Mouse (Mus musculus) telencephalon, adult 2 months (tissue): ENCODE results near the gene Hibadh.
A peak's percentile ranks its signal among the peaks of the same experiment; 100 is the strongest.

Experiments
- DNase-seq: peaks from one replicate; pipeline ENCODE4 v3.0.0-alpha.2; 2011; ENCODE audit warnings: low read depth, low spot score

Gene Hibadh

DNA sequence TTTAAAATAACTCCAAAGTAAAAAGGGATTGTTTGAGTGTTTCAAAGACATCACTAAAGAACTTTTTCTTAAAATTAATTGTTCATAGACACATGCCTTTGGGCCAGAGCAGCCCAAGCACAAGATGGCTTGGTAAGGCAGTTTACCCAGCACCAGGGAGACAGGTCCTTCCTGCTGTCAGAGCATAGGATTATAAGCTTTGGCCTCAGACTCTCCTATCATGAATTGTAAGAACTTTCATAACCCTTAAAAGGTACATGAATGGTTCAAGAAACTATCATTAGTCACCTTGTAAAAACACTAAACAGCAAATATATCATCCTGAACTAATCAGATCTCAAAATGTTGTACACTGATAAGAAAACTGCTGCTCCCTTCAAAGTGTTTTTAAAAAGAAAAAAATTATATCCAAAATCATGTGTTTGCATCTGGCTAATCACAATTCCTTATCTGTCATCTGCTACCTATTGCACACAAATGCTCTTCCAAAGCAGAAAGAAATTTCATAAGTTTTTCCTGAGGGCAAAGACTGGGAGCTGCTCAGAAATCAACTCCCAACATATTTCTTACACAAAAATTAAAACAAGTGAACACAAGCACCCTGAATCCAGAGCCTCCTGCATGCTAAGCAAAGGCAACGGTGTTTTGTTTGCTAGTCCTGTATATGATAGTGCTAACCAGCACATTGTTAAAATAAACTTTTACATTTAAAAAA lies 1.6 kb downstream of the Hibadh start:
- no peak for DNase-seq

DNA sequence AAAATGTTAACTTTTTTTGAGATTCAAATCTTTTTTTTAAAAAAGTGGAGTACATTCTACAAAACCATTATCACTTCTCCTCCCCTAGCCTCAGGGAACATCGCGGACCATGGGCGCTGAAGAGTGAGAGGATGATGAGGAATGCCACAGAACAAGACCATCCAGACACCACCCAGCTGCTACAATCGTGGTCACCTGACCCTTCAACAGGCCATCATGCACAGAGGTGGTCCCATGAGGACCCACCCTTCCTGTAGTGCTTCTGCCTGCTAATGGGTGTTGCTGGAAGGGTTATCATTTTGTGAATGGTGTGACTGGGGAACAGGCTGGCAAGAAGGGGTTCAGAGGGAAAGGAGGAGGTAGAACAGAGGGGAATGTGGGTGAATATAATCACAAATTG lies 2.9 kb downstream of the Hibadh start:
- DNase-seq = no peak

DNA sequence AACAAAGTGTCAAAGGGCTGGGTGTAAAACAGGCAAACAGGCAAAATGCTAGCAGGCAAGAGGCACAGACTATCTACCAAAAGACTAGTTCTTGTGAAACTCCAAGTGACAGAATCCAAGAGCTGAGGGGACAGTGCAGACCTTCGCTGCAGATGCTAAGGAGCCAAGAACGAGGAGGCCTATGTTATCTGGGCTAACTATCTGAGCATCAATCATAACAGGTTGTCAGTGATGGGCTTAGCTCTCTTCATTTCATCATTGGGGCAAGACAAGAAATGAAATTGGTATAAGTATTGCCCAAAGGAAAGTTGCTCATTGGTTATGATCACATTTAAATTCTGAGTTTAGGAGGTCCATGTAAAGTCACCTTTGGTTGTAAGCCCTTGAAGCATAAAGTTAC lies 4.8 kb downstream of the Hibadh start:
- no peak for DNase-seq

GRCm38 (mm10) chr6:52630625-52631024 lies 9.6 kb downstream of the Hibadh start:
- no peak for DNase-seq

DNA sequence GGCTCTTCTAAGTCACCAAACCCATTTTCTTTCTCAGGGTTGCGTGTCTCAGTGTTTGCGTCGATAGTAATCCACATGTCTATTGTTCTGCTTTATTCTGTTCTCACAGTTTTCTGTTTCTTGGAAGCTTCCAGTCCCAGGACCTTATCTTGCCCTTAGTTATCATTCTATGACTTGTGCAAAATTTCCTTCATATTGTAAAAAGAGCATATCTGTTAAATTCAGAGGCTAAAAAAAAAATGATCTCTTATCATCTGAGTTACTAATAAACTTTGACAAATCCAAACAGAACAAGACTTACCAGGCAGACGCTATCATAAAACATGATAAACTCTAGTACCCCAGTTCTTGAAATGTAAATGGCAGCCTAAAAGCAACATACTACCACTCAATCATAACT lies 11.0 kb downstream of the Hibadh start:
- no peak for DNase-seq

DNA sequence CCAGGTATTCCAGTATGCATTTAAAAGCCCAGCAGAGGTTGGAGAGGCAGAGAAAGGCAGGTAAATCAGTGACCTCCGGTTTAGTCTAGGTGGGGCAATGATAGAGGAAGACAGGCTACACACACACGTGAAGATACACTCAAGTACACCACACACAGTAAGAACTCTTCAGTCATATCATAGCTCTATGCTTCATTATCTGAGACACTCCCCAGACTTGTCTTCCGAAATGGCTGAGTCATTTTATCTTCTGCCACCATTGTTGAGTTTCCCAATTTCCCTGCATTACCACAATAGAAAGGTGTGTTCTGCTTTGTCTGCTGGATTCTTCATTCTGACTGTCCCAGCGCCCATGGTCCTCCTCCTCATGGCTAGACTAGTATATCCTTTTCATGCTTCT lies 13.5 kb downstream of the Hibadh start:
- DNase-seq = no peak

DNA sequence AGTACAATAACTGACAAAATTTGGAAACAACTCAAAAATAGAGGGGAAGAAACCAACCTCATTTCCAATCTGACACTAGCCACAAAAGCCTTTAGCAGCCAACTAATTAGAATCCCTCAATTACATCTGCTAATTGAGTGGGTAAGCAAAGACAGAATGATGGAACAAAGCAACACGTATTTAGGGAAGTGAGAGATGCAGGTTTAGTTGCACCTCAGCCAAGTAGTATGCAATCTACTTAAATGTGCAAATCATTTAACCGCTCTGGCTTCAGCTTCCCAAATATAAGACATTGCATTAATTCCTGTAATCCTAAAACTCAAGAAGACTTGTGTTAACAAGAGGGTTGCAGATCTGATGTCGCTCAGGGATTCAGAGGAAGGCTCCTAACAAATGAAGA lies 16.4 kb downstream of the Hibadh start:
- no peak for DNase-seq

- DNase-seq = no peak
Measured at GRCm38 (mm10) chr6:52621731-52622480, 18.3 kb downstream of the Hibadh start.

DNA sequence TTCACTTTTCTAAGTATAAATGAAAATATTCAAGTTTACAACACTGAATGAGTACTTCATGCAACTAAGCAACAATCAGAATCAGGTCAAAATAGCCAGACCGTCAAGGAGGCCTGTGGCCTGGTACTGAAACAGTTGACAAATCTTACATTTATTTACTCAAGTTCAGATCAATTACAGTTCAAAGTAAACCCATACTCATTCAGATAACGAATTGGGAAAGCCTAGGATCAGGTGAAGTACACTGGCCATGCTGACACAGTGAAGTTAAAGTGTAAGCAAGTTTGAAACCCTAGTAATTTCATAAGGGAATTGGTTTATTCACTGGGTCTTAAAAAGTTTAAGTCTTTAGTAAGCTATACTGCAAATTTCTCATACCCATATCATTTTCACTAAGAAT lies 20.1 kb downstream of the Hibadh start:
- DNase-seq = no peak

- no peak for DNase-seq
Measured at GRCm38 (mm10) chr6:52609626-52610352, 30.4 kb downstream of the Hibadh start.

DNA sequence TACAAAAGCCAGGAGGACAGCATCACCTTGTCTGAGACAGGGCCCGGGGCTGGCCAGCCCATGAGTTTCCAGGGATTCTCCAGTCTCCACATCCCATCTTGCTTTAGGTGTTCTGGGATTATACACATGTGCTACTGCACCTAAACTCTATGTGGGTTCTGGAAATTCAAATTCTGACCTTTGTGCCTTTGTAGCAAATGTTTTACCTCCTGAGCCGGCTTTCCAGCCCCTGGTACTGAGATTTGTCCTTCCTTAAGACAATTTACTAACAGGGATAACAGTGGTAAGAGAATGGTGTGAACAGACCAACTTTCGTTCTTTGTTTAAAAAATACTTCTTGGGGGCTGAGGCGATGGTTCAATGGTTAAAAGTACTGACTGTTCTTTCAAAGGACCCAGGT lies 32.1 kb downstream of the Hibadh start:
- no peak for DNase-seq

GRCm38 (mm10) chr6:52606746-52607347 lies 33.3 kb downstream of the Hibadh start:
- DNase-seq = no peak

GRCm38 (mm10) chr6:52601706-52602642 lies 38.2 kb downstream of the Hibadh start:
- no peak for DNase-seq

DNA sequence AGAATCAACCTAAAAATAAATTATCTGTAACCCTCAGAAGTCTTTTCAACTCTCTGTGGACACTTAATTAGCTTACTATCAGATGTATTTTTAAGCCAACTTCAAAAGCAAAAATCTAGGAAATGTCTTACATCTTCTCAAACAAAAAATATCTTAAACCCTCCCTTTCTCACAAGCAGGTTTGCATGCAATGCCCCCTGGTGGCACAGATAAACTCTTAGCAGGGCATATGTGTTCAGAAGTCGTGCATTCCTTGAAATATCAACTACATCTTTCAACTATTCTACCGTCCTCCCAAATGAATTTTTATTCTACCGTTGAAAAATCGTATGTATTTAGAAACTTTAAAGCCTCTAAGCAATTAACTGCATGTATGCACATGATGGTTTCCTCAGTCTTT lies 39.1 kb downstream of the Hibadh start:
- peak; percentile 31 for DNase-seq

- no peak for DNase-seq
Measured at GRCm38 (mm10) chr6:52594752-52595151, 45.4 kb downstream of the Hibadh start.

DNA sequence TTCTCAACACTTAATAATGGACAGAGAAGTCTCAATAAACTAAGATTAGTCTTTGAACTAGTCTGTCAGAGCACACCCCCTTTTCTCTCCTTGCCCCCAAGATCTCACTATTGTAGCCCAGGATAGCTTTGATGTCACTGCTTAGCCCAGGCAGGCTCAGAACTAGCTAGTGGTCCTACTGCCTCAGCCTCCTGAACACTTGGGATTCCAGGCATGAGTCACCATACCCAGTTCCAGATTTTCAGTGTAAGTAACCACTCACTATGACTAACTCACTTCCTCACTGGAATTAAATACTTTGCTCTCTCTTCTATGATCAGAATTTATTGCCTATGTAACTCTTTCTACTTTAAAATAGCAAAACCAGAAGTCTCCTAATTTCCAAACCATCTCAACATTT lies 53.6 kb downstream of the Hibadh start:
- DNase-seq = no peak

DNA sequence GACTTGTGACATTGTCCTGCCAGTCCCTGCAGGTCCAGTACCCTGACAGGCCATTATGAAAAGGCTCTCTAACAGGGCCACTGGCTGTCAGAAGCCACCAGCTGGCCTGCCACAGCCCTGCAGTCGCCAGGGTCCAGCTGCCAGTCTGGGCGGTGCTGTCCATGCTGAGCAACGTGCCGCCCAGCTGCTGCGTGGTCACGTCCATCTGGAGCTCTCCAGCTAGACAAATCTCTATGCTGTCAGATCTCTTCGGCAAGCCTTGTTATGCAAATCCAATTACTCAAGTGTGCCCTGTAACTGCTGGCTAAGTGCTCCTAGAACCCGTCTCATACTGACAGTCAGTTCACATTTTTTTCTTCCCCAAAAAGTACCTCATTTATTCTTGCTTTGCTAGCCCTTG lies 55.8 kb downstream of the Hibadh start:
- peak; percentile 18 for DNase-seq

- DNase-seq = no peak
Measured at GRCm38 (mm10) chr6:52581081-52581480, 59.1 kb downstream of the Hibadh start.

DNA sequence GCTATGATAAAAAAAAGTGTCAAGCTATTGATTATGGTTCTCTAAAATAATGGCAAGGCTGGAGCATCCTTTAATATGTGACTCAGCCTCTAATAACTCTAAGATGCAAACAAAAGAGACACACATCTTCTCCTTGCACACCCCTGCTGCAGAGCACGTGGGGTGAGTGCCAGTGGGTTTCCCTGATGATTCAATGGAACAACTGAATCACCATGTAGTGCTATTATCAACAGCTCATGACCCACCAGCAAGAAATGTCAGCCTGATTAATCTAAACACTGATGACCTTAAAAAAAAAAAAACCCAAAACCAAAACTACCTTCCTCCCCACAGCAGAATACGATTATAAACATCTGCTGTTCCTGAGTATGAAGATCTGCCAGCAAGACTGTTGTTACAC lies 61.9 kb downstream of the Hibadh start:
- no peak for DNase-seq

GRCm38 (mm10) chr6:52577270-52577669 lies 62.9 kb downstream of the Hibadh start:
- peak; percentile 12 for DNase-seq

DNA sequence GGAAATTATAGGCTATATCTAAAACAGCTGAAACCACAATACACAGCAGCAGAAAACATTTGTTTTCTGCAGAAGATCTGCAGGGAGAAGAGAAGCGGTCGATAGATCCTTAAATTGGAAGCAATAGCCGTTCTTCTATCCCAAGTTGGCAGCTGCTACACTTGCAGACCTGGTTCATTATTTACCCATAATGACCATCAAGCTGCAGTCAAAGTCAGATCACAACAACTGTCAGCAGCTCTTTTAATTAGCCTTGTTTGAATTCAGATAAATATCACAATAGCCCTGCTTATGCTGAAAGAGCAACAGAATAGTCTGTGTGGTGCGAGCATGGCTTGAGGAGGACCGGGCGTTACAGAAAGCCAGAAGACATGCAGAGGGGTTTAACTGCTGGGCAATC lies 71.5 kb downstream of the Hibadh start:
- DNase-seq = no peak
